Mouse (Mus musculus): ENCODE measurements around the gene Capn3. TPM values are rescaled to one million over a fixed set of nuclear protein-coding genes. Genes with fewer than 3 reads are reported as not detected.

Capn3 gene
- total RNA-seq, 2 experiments from 2014 or later = 2.0 to 2.9 TPM

GRCm38 (mm10) chr2:120544732-120545131 lies 88.9 kb downstream of the Capn3 start:
- no peak for DNase-seq
- intact Hi-C loops (cut with DNase I) = loop anchor here (2.0 kb wide), 1 partner anchor 16 kb away; no protein-coding TSS in a partner anchor

Other genes starting within 250 kb of the Capn3 start
- 1 to 10 TPM; 3.6 to 3.8 TPM for gene Pla2g4e, start 210.7 kb upstream of the Capn3 start, total RNA-seq (2021)
- not detected for gene Pla2g4d, start 166.8 kb upstream of the Capn3 start, total RNA-seq (2021)
- gene Pla2g4f, start 141.9 kb upstream of the Capn3 start, total RNA-seq (2021) = not detected
- 10 to 100 TPM; 26.4 to 28.9 TPM for gene Vps39, start 102.9 kb upstream of the Capn3 start, total RNA-seq (2021)
- gene Ganc, start 52.1 kb upstream of the Capn3 start, total RNA-seq (2021) = 10 to 100 TPM; 23.4 to 23.5 TPM
- 10 to 100 TPM; 19.1 to 19.7 TPM for gene Tmem87a, start 51.9 kb upstream of the Capn3 start, total RNA-seq (2021)
- gene Zfp106, start 107.8 kb downstream of the Capn3 start, total RNA-seq (2021) = 100 to 1,000 TPM; 266 to 269 TPM
- gene Snap23, start 111.7 kb downstream of the Capn3 start, total RNA-seq (2021) = 10 to 100 TPM; 46.2 to 50.4 TPM
- 10 to 100 TPM in 1 of 2 experiments, 1 to 10 TPM in 1; 9.2 to 10.8 TPM for gene Haus2, start 153.4 kb downstream of the Capn3 start, total RNA-seq (2021)
- 10 to 100 TPM; 13.3 to 13.6 TPM for gene Lrrc57, start 153.5 kb downstream of the Capn3 start, total RNA-seq (2021)
- 10 to 100 TPM; 16.1 to 17.9 TPM for gene Stard9, start 173.1 kb downstream of the Capn3 start, total RNA-seq (2021)